Mouse (Mus musculus): Measurements from ENCODE around the gene Lpcat3. TPM values are rescaled to one million over a fixed set of nuclear protein-coding genes. Genes with fewer than 3 reads are reported as not detected.
"Not testable (repeated sequence)": the region's sequence is repeated elsewhere in the genome, so short reads cannot be mapped to it uniquely, and the experiment has no call there.

Gene Lpcat3
- total RNA-seq, 2 experiments from 2014 or later: 37.9 to 43.1 TPM

DNA sequence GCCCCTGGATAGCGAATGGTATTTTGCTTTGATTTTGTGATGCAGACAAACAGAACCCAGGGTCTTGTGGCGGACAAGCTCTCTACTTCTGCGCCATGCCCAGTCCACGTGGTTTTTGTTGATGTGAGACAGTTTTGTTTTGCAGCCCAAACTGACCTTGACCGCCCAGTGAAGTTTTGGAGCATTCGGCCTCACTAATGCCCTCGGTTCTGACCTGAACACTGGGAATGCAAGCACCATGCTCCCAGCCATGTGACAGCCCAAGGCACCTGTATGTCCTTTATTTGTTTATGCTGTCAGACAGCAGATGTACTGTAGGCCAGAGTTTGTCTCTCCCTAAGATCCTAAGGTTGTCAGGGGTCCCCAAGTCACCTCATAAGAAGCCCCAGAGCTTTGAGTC is 11.8 kb downstream of the Lpcat3 start:
- DNase-seq (ENCODE audit: low spot score in 2 of 2): no peak

GRCm38 (mm10) chr6:124676171-124676570 is 13.3 kb downstream of the Lpcat3 start:
- DNase-seq (ENCODE audit: low spot score in 2 of 2): no peak

- DNase-seq (ENCODE audit: low spot score in 2 of 2): no peak
Observed at GRCm38 (mm10) chr6:124678769-124679168, 15.9 kb downstream of the Lpcat3 start.

DNA sequence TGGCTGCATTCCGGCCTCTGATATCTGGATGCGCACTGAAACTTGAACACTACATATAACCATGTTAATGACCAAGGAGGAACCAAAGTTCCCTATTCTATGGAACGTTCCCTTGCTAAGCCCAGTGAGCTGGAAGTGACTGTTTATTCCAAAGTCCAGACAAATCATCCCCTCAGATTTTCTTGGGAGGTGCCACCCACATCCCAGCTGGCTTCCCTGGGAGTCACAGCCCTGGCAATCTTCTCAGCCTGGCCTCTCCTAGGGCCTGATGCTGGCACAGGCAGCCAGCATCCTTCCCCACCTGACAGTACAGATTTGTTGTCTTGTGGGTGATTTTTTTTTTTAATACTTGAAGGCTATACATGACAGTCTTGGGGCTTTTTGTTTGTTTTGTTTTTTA is 16.7 kb downstream of the Lpcat3 start:
- DNase-seq (ENCODE audit: low spot score in 2 of 2): no peak

- DNase-seq (ENCODE audit: low spot score in 2 of 2): not testable (repeated sequence)
Observed at GRCm38 (mm10) chr6:124682291-124682690, 19.5 kb downstream of the Lpcat3 start.

DNA sequence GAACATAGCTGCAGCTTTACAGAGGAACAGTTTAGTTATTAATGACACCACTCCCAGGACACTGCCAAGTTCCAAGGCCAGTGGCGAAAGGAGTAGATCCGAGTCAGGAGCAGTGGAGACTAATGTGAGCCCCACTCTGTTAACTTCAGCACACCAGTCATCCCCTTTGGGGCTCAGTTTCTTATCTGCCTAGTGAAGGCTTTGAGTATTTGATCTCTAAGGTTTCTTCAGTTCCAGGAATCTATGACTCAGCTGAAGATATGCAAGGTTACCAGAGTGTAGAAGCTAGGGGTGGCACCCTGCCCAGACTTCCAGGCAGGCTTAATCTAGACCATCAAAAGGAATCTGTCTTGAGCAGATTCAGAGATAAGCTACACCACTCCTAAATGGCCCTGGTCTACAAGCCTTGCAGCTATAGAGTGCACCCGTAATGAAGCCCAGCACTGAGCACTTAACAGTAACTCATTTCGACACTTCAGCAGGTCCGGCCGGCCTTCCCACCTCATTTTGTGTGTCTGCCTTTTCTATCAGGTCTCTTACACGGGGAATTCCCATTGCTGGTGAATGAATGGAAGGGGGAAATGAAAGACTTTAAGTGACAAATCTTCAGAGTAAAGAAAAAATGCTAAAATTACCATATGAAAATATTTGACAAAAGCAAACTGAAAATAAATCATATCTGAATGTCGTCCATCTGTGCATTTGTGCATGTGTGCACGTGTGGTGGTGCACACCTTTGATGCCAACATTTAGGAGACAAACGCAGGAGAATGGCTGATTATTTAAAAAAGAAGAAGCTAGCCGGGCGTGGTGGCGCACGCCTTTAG is 21.0 kb downstream of the Lpcat3 start:
- no peak for DNase-seq (ENCODE audit: low spot score in 2 of 2)

- no peak for DNase-seq (ENCODE audit: low spot score in 2 of 2)
Observed at GRCm38 (mm10) chr6:124685606-124686386, 23.0 kb downstream of the Lpcat3 start.

GRCm38 (mm10) chr6:124686644-124687043 is 23.8 kb downstream of the Lpcat3 start:
- not testable (repeated sequence) for DNase-seq (ENCODE audit: low spot score in 2 of 2)

DNA sequence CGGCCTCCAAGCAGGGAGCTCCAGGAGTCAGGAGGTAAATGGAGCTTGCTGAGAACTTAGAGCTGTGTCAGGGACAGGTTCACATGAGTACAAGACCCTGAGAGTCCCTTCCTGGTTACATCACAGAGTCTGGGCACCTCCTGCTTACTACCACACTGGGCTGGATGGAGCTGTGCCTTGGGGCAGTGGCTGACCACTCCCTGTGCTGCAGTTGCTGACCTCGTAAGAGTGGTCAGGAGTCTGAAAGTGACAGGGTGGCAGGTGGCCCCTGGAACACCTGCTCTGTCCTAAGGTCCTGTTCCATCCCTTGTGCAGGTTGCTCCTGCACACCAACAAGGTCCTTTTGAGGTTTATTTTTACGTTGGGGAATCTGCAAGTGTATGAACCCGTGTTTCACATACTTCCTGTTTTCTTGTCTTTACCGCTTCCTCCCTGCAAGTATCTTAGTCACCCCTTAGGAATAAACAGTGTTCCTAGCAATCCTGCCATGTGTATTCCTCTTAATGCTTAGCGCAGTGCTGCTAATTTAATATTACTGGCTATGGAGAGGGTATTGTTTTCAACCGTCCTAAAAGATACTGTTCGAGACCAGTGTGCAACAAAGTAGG is 25.4 kb downstream of the Lpcat3 start:
- DNase-seq (ENCODE audit: low spot score in 2 of 2): no peak

DNA sequence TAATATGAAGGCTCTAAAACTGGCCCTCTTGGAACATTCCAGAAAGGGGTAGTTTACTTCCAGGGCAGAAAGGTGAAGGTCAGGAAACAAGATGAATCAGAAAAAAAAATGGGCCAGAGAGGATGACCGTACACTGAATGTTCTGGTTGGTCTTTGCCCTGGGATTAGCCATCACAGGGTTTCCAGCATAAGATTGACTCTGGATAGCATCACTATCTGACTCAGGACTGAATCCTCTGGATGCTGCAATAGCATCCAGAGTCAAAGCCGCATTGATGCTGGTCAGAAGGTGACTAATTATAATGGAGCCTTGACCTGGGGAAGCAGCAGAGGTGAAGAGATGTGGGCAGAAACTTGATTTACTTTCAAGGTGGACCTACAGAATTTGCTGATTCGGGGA is 26.2 kb downstream of the Lpcat3 start:
- no peak for DNase-seq (ENCODE audit: low spot score in 2 of 2)

DNA sequence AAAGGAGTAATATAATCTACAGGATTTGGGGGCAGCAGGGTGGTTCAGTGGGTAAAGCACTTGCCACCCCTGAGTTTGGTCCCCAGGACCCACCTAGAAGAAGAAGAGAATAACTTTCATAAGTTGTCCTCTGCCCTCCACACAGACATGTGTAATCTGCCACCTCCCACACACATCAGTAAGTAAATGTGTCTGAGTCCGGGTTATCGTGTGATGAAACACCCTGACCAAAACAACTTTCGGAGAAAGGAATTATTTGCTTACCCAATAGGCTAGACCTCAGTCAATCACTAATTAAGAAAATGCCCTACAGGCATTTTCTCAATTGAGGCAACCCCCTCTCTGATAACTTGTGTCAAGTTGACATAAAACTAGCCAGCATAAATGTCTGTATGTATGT is 27.7 kb downstream of the Lpcat3 start:
- no peak for DNase-seq (ENCODE audit: low spot score in 2 of 2)

DNA sequence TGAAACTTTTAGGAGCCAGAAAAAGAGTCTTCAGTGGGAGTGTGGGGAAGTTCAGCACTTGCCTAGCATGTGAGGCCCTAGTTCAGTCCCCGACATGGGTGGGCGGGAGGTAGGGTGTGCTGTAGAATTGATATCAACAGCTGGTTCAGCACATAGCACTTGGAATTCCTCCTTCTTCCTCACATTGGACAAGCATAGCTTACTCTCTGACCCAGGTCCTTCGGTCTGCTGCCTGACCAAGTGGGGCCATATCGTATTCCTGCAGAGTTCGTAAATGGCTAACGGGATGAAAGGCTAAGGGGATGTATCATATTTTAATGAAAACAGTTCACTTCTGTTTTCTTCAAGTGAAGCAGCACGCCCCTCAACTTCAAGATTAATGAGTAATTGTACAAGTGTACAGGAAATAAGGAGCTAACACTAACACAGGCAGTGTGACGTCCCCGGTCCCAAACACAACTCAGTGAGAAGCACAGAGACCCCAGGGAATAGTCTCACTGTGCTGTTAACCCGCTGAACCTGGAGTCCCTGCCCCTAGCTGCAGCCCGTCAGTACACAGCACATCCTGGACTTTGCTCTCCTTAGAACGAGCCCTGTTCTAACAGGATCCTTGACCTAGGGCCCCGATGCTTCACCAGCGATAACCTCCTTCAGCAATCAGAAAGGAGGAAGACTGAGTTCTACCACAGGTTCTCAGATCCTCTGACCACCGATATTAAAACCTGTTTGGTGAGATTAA is 30.6 kb downstream of the Lpcat3 start:
- no peak for DNase-seq (ENCODE audit: low spot score in 2 of 2)

DNA sequence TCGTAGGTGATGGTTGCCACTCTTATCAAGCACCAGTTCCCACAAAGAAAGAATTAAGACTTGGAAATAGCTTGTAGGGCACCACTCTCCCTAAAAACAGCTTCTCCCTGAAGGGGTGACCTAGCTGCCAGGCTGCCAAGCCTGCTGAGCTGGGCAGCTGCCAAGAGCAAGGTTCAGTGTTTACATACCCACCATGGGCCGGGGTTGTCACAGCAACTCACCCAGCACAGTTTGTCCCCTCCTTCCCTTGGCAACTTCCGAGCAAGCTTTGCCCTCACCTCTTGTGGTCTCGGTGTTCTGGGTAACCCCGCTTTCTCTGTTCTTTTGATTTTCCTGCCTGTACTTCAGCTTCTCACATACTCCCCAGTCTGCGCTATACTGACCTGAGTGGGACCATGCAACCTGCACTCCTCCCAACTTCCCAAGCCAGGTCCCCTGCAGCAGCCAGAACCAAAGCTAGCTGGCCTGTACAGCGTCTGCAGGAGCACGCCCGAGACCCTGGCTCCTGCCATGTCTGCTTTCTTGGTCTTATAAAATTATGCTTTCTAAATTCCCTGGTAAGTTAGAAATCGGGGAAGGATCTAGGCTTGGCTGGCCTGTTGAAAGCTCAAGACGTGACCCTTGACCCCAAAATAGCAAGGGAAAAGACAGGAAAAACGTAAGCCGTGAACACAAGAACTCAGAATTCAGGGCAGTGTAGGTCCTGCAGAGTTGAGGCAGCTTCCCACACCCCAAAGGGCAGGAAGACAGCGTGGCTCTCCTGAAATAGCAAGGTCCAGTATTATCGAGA is 31.5 kb downstream of the Lpcat3 start:
- no peak for DNase-seq (ENCODE audit: low spot score in 2 of 2)

- no peak for DNase-seq (ENCODE audit: low spot score in 2 of 2)
Observed at GRCm38 (mm10) chr6:124696441-124697150, 33.8 kb downstream of the Lpcat3 start.

- no peak for DNase-seq (ENCODE audit: low spot score in 2 of 2)
Observed at GRCm38 (mm10) chr6:124698751-124699150, 35.9 kb downstream of the Lpcat3 start.

DNA sequence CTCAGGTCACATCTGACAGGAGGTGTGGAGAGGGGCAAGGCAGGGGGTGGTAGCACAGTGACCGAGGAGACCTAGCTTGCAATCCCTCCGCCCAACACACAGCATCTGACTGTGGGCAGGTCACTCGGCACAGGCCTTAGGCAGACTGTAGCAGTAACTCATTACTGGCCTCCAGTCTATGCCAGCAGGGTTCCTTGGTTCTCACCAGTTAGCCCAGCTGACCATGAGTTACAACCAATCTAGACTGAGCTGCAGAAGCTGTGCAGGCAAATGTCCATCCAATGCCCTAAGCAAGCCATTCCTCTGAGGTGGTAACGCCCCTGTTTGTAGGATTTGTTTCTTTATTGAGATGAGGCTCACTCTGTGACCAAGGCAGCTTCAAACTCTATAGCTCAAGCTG is 36.5 kb downstream of the Lpcat3 start:
- no peak for DNase-seq (ENCODE audit: low spot score in 2 of 2)

DNA sequence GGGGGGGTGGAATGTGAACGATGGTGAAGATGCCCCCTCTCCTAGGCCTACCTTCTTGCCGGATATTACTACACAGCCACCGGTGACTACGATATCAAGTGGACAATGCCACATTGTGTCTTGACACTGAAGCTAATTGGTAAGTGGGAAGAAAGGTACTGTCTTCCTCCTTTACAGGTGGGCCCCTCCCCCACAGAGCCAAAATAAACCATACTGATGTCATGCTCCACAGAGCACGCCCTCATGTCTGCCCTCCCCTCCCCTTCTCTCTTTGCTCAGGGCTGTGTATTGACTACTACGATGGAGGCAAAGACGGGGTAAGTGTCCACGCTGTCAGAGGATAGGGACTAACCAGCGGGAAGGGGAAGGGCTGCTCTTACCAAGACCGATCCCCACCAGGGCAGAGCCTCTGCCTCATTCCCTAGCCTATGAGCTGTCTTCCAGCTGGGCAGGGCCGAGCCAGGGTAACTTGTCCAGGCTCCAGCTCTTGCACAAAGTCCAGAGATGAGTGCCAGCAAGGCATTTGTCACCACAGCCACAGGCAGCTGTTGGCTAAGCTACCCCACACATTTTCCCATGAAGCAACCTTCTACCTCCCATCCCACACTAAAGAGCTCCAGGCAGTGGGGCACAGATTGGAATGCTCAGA is 37.3 kb downstream of the Lpcat3 start:
- DNase-seq (ENCODE audit: low spot score in 2 of 2): peak in 1 of 2 experiments; percentile 64

- DNase-seq (ENCODE audit: low spot score in 2 of 2): no peak
Observed at GRCm38 (mm10) chr6:124701338-124701737, 38.5 kb downstream of the Lpcat3 start.

- no peak for DNase-seq (ENCODE audit: low spot score in 2 of 2)
Observed at GRCm38 (mm10) chr6:124702102-124702783, 39.4 kb downstream of the Lpcat3 start.

Data from gastrocnemius, postnatal 4 days (tissue).